Mouse (Mus musculus) MEL (cell line): ENCODE results near the gene Ambp. TPM values are rescaled to one million over a fixed set of nuclear protein-coding genes. Genes with fewer than 3 reads are reported as not detected.

Experiments used
- DNase-seq: peaks from one replicate; pipeline ENCODE4 v3.0.0; 2011; ENCODE audit warnings: low read depth, low spot score
- H3K27ac ChIP-seq: 2 replicates; pipeline ENCODE4 v1.5.1; 2012; ENCODE audit warnings: low read depth, mild to moderate bottlenecking, control low read depth, low read length, moderate library complexity; ENCODE audit not compliant: control insufficient read depth
- H3K27me3 ChIP-seq, 2 experiments: fragments of 150-350 bp in 1 of 2; sonication (generic) in 1 of 2; 2 replicates each; pipeline ENCODE4 v1.6.1; 2012; ENCODE audit warnings: low read length in 2 of 2, mild to moderate bottlenecking in 2 of 2, improper control_type of control experiment in 1 of 2, moderate library complexity in 1 of 2; ENCODE audit not compliant: insufficient read depth in 2 of 2, control insufficient read depth in 1 of 2
- H3K36me3 ChIP-seq, 2 experiments: 2 replicates each; pipeline ENCODE4 v1.6.1; 2012 to 2014; ENCODE audit warnings: low read length in 2 of 2, improper control_type of control experiment in 1 of 2, inconsistent platforms in 1 of 2, mild to moderate bottlenecking in 1 of 2; ENCODE audit not compliant: insufficient read depth in 2 of 2, control insufficient read depth in 1 of 2
- H3K4me1 ChIP-seq, 2 experiments: fragments of 150-350 bp in 1 of 2; sonication (generic) in 1 of 2; 2 replicates each; pipeline ENCODE4 v1.6.1; 2012; ENCODE audit warnings: low read length in 2 of 2, improper control_type of control experiment in 1 of 2, mild to moderate bottlenecking in 1 of 2; ENCODE audit not compliant: insufficient read depth in 2 of 2, control insufficient read depth in 1 of 2
- H3K4me3 ChIP-seq, 2 experiments: fragments of 150-350 bp in 1 of 2; sonication (generic) in 1 of 2; 2 replicates each; pipeline ENCODE4 v1.5.1; 2012; ENCODE audit warnings: low read depth in 2 of 2, low read length in 2 of 2, mild to moderate bottlenecking in 2 of 2, moderate library complexity in 2 of 2, control low read depth in 1 of 2, improper control_type of control experiment in 1 of 2; ENCODE audit not compliant: control insufficient read depth in 1 of 2, insufficient read depth in 1 of 2
- H3K79me2 ChIP-seq: 2 replicates; pipeline ENCODE4 v1.6.1; 2012; ENCODE audit warnings: mild to moderate bottlenecking, low read length, moderate library complexity; ENCODE audit not compliant: control insufficient read depth, poor library complexity, insufficient read depth
- H3K9ac ChIP-seq: 2 replicates; pipeline ENCODE4 v1.6.1; 2012; ENCODE audit warnings: low read depth, mild to moderate bottlenecking, control low read depth, low read length, moderate library complexity; ENCODE audit not compliant: control insufficient read depth, poor library complexity, severe bottlenecking
- H3K9me3 ChIP-seq: fragments of 150-350 bp; sonication (generic); replicated peaks from 2 replicates; pipeline ENCODE4 v1.6.1; 2012; ENCODE audit warnings: mild to moderate bottlenecking, low read length, improper control_type of control experiment, moderate library complexity; ENCODE audit not compliant: insufficient read depth
- BHLHE40 ChIP-seq: IDR thresholded peaks from 2 replicates; pipeline ENCODE4 v1.6.1; 2012; ENCODE audit warnings: low read depth, mild to moderate bottlenecking, inconsistent platforms, low read length, improper control_type of control experiment, borderline replicate concordance
- CHD2 ChIP-seq: IDR thresholded peaks from 2 replicates; pipeline ENCODE4 v1.6.1; 2011; ENCODE audit warnings: low read length, improper control_type of control experiment
- E2F4 ChIP-seq: IDR thresholded peaks from 2 replicates; pipeline ENCODE4 v1.6.1; 2011; ENCODE audit warnings: low read depth, low read length, improper control_type of control experiment, borderline replicate concordance
- EP300 ChIP-seq, 2 experiments: IDR thresholded peaks; 2 replicates each; pipeline ENCODE4 v1.6.1; 2011; ENCODE audit warnings: improper control_type of control experiment in 2 of 2, low read length in 2 of 2, low read depth in 1 of 2, mild to moderate bottlenecking in 1 of 2
- ETS1 ChIP-seq: IDR thresholded peaks from 2 replicates; pipeline ENCODE4 v1.6.1; 2012; ENCODE audit warnings: low read depth, mild to moderate bottlenecking, inconsistent platforms, low read length, improper control_type of control experiment, moderate library complexity
- GABPA ChIP-seq: IDR thresholded peaks from 2 replicates; pipeline ENCODE4 v1.6.1; 2012; ENCODE audit warnings: low read depth, mild to moderate bottlenecking, inconsistent platforms, low read length, improper control_type of control experiment, moderate library complexity
- JUND ChIP-seq: IDR thresholded peaks from 2 replicates; pipeline ENCODE4 v1.6.1; 2011; ENCODE audit warnings: low read depth, mild to moderate bottlenecking, improper control_type of control experiment, low read length
- KAT2A ChIP-seq: conservative IDR thresholded peaks from 2 replicates; pipeline ENCODE4 v1.6.1; 2012; ENCODE audit warnings: low read depth, low read length, improper control_type of control experiment, inconsistent platforms
- MAFK ChIP-seq: IDR thresholded peaks from 2 replicates; pipeline ENCODE4 v1.6.1; 2011; ENCODE audit warnings: low read depth, mild to moderate bottlenecking, low read length, improper control_type of control experiment, borderline replicate concordance
- MAX ChIP-seq: IDR thresholded peaks from 2 replicates; pipeline ENCODE4 v1.6.1; 2011; ENCODE audit warnings: low read length, improper control_type of control experiment
- MEF2A ChIP-seq: IDR thresholded peaks from 2 replicates; pipeline ENCODE4 v1.6.1; 2014; ENCODE audit warnings: low read depth, mild to moderate bottlenecking, inconsistent platforms, low read length, improper control_type of control experiment; ENCODE audit not compliant: poor library complexity, insufficient replicate concordance, severe bottlenecking; ENCODE audit errors: extremely low read depth
- MYB ChIP-seq: IDR thresholded peaks from 2 replicates; pipeline ENCODE4 v1.6.1; 2011; ENCODE audit warnings: mild to moderate bottlenecking, low read depth, low read length, improper control_type of control experiment
- MYC ChIP-seq: IDR thresholded peaks from 2 replicates; pipeline ENCODE4 v1.6.1; 2011; ENCODE audit warnings: low read depth, mild to moderate bottlenecking, low read length, improper control_type of control experiment, moderate library complexity
- NELFE ChIP-seq: IDR thresholded peaks from 2 replicates; pipeline ENCODE4 v1.6.1; 2011; ENCODE audit warnings: low read depth, low read length, improper control_type of control experiment
- NRF1 ChIP-seq: IDR thresholded peaks from 2 replicates; pipeline ENCODE4 v1.6.1; 2014; ENCODE audit warnings: low read depth, mild to moderate bottlenecking, inconsistent platforms, low read length, improper control_type of control experiment, moderate library complexity; ENCODE audit not compliant: poor library complexity, insufficient read depth, severe bottlenecking
- POLR2AphosphoS2 ChIP-seq: IDR thresholded peaks from 2 replicates; pipeline ENCODE4 v1.6.1; 2011; ENCODE audit warnings: low read length, improper control_type of control experiment
- RAD21 ChIP-seq: IDR thresholded peaks from 2 replicates; pipeline ENCODE4 v1.6.1; 2011; ENCODE audit warnings: mild to moderate bottlenecking, low read depth, low read length, improper control_type of control experiment
- RCOR1 ChIP-seq: IDR thresholded peaks from 2 replicates; pipeline ENCODE4 v1.6.1; 2012; ENCODE audit warnings: low read depth, mild to moderate bottlenecking, inconsistent platforms, low read length, improper control_type of control experiment
- SIN3A ChIP-seq: IDR thresholded peaks from 2 replicates; pipeline ENCODE4 v1.6.1; 2012; ENCODE audit warnings: low read length, improper control_type of control experiment, inconsistent platforms
- SMC3 ChIP-seq: IDR thresholded peaks from 2 replicates; pipeline ENCODE4 v1.6.1; 2011; ENCODE audit warnings: low read depth, low read length, improper control_type of control experiment
- TBP ChIP-seq: IDR thresholded peaks from 2 replicates; pipeline ENCODE4 v1.8.0; 2011; ENCODE audit warnings: low read depth, low read length, improper control_type of control experiment
- USF2 ChIP-seq, 2 experiments: IDR thresholded peaks; 2 replicates each; pipeline ENCODE4 v1.6.1; 2011 to 2012; ENCODE audit warnings: improper control_type of control experiment in 2 of 2, low read length in 2 of 2, borderline replicate concordance in 1 of 2, inconsistent platforms in 1 of 2, low read depth in 1 of 2, mild to moderate bottlenecking in 1 of 2; ENCODE audit not compliant: insufficient read depth in 1 of 2
- ZC3H11A ChIP-seq: IDR thresholded peaks from 2 replicates; pipeline ENCODE4 v1.6.1; 2012; ENCODE audit warnings: low read depth, mild to moderate bottlenecking, inconsistent platforms, low read length, improper control_type of control experiment
- ZKSCAN1 ChIP-seq: IDR thresholded peaks from 2 replicates; pipeline ENCODE4 v1.6.1; 2012; ENCODE audit warnings: low read depth, mild to moderate bottlenecking, inconsistent platforms, low read length, improper control_type of control experiment, moderate library complexity
- ZNF384 ChIP-seq: IDR thresholded peaks from 2 replicates; pipeline ENCODE4 v1.6.1; 2012; ENCODE audit warnings: low read depth, mild to moderate bottlenecking, inconsistent platforms, low read length, improper control_type of control experiment
- polyA plus RNA-seq, 2 experiments: library from polyadenylated mRNA; stranded (reverse) in 1 of 2; unstranded in 1 of 2; fragments of >175 nt in 1 of 2; fragments of >200 nt in 1 of 2; gene quantifications; 2 replicates each; pipeline versions ENCODE4 v1.2.1 to v1.2.4; 2012; ENCODE audit warnings: low replicate concordance in 2 of 2, low read depth in 1 of 2; ENCODE audit not compliant: insufficient read length in 2 of 2, insufficient read depth in 1 of 2, missing spikeins in 1 of 2
- total RNA-seq: library from RNA; depleted of rRNA; stranded (reverse); fragments of 300-350 nt; gene quantifications from 2 replicates; pipeline ENCODE4 v1.2.3, GENCODE M21; 2012

The Ambp gene
- total and polyA plus RNA-seq, 3 experiments: not detected

DNA sequence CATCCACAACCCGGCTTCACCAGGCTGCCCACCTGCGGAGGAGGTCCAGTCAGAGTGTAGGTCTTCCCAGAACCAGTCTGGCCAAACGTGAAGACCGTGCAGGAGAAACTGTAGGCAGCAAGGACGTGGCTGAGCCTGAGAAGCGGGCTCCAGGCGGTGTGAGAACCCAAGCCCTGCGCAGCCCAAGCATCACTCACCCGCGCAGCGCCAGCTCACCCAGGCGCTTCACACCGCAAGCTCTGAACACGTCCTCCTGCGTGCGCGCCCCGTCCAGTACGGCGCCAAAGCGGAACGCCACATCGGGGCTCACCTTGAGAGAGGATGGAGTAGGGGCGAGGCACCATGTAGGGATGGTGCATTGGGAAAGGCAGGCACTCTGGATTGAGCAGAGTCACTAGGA lies 16.5 kb upstream of the Ambp start:
- no peaks in the 10 kb centered on the region for H3K27me3 ChIP-seq
- no peak overlapping the region for H3K4me3 ChIP-seq

DNA sequence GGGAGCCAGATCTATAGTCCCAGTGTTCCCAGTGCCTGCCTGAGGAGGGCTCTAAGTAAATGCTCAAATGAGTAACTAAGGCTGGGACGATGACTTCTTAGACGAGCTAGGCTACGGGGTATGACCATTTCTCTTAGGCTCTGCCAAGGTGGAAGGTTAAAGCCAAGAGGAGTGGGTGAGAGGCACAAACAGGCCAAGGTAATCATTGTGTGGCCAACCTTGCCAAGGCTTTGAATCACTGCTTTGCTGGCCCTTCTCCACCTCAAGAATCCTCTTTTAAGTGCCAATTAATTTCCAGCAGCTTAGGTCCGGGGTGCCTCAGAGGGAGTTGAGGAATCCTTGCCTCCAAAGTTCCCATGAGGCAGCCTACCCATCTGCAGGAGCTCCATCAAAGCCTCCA lies 15.5 kb upstream of the Ambp start:
- DNase-seq: no peak
- H3K27ac ChIP-seq: no peak overlapping the region
- TF ChIP-seq MAFK (no peak), E2F4 (no peak), MEF2A (no peak), ZNF384 (no peak), RAD21 (no peak), MYC (no peak), JUND (no peak), NELFE (no peak), ZKSCAN1 (no peak), TBP (no peak), RCOR1 (no peak), SMC3 (no peak), CHD2 (no peak), BHLHE40 (no peak), ZC3H11A (no peak), ETS1 (no peak), EP300 (IDR thresholded peaks at IDR 0.05; ENCODE audit: low read depth in 1 of 2, low read length in 2 of 2) (no peak)
- no peaks in the 10 kb centered on the region for H3K4me1 ChIP-seq
- no peaks in the 10 kb centered on the region for H3K9me3 ChIP-seq
- no peaks in the 10 kb centered on the region for H3K27me3 ChIP-seq
- H3K4me3 ChIP-seq: no peak overlapping the region
- no peaks in the 10 kb centered on the region for H3K79me2 ChIP-seq
- no peaks in the 10 kb centered on the region for H3K36me3 ChIP-seq
- H3K9ac ChIP-seq: no peak overlapping the region

More for the DNA sequence above, 16.5 kb upstream of the Ambp start:
- no peaks in the 10 kb centered on the region for H3K9me3 ChIP-seq
- H3K4me1 ChIP-seq: no peaks in the 10 kb centered on the region
- no peaks in the 10 kb centered on the region for H3K79me2 ChIP-seq
- no peaks in the 10 kb centered on the region for H3K36me3 ChIP-seq
- no peak overlapping the region for H3K27ac ChIP-seq
- DNase-seq: no peak
- no peak overlapping the region for H3K9ac ChIP-seq
- no peak for TF ChIP-seq SIN3A
- TF ChIP-seq ZNF384: no peak
- no peak for TF ChIP-seq RCOR1
- TF ChIP-seq KAT2A: no peak
- no peak for TF ChIP-seq USF2 (IDR thresholded peaks at IDR 0.05; ENCODE audit: borderline replicate concordance in 1 of 2, insufficient read depth in 1 of 2, low read depth in 1 of 2, low read length in 2 of 2)
- no peak for TF ChIP-seq MYC
- TF ChIP-seq POLR2AphosphoS2: no peak
- no peak for TF ChIP-seq MAX
- TF ChIP-seq NELFE: no peak
- no peak for TF ChIP-seq MYB
- TF ChIP-seq ZC3H11A: no peak
- TF ChIP-seq GABPA: no peak
- TF ChIP-seq SMC3: no peak
- no peak for TF ChIP-seq RAD21
- TF ChIP-seq NRF1: no peak
- TF ChIP-seq MEF2A: no peak
